Mouse (Mus musculus) midbrain, embryonic 16.5 days (tissue): ENCODE results near the gene Tmco4. TPM values are rescaled to one million over a fixed set of nuclear protein-coding genes. Genes with fewer than 3 reads are reported as not detected.

Experiments
- ATAC-seq: fragments of 200-750 bp; cut with Nextera tagmentation; 2 replicates; pipeline ENCODE4 v1.8.0; 2017; ENCODE audit warnings: moderate TSS enrichment
- H3K27ac ChIP-seq: fragments of 300-500 bp; sonication (generic); 2 replicates; pipeline ENCODE4 v1.5.1; 2014; ENCODE audit warnings: mild to moderate bottlenecking, low read length, mixed read lengths
- H3K27me3 ChIP-seq: fragments of 300-500 bp; sonication (generic); 2 replicates; pipeline ENCODE4 v1.6.1; 2014; ENCODE audit warnings: low read depth, low read length, mixed read lengths; ENCODE audit not compliant: control insufficient read depth, insufficient read depth
- H3K36me3 ChIP-seq: fragments of 300-500 bp; sonication (generic); 2 replicates; pipeline ENCODE4 v1.6.1; 2014; ENCODE audit warnings: mild to moderate bottlenecking, low read length, moderate library complexity, mixed read lengths; ENCODE audit not compliant: control insufficient read depth, insufficient read depth
- H3K4me1 ChIP-seq: fragments of 300-500 bp; sonication (generic); 2 replicates; pipeline ENCODE4 v1.6.1; 2014; ENCODE audit warnings: mild to moderate bottlenecking, low read length, mixed read lengths; ENCODE audit not compliant: control insufficient read depth, insufficient read depth
- H3K4me2 ChIP-seq: fragments of 300-500 bp; sonication (generic); 2 replicates; pipeline ENCODE4 v1.6.1; 2014; ENCODE audit warnings: mild to moderate bottlenecking, low read length, mixed read lengths
- H3K4me3 ChIP-seq: fragments of 300-500 bp; sonication (generic); 2 replicates; pipeline ENCODE4 v1.5.1; 2014; ENCODE audit warnings: low read depth, mild to moderate bottlenecking, low read length, moderate library complexity, mixed read lengths
- H3K9ac ChIP-seq: fragments of 300-500 bp; sonication (generic); 2 replicates; pipeline ENCODE4 v1.6.1; 2014; ENCODE audit warnings: low read depth, low read length, mixed read lengths
- H3K9me3 ChIP-seq: fragments of 300-500 bp; sonication (generic); replicated peaks from 2 replicates; pipeline ENCODE4 v1.6.1; 2014; ENCODE audit warnings: mild to moderate bottlenecking, low read length, mixed read lengths; ENCODE audit not compliant: control insufficient read depth, poor library complexity, severe bottlenecking
- WGBS: fragments of 180-500 bp; shearing (Covaris S2); extraction: QIAGEN DNeasy Blood & Tissue Kit; methylation state at CpG from one replicate; pipeline ENCODE4 v1.1.7; 2014; 5-methylcytosine and 5-hydroxymethylcytosine counted together
- polyA plus RNA-seq: library from polyadenylated mRNA; unstranded; fragments of >200 nt; fragmentation: Nextera tagmentation; extraction: Ambion mirVana; gene quantifications from 2 replicates; pipeline ENCODE4 v1.2.1, GENCODE M21; 2015

Tmco4 gene
- 0.62 and 0.84 TPM in 2 replicates for polyA plus RNA-seq

GRCm38 (mm10) chr4:138972827-138973718, at the start of gene Tmco4:
Gene Tmco4, plus strand, starts transcription at chr4:138972888.
- Histone ChIP-seq H3K4me2 (peak within 1 kb of the TSS; percentile 60), H3K4me3 (peak within 1 kb of the TSS; percentile 38), H3K4me1 (peaks cover 6% of the 10 kb centered on the region; the same call in 1 of the 2 replicates), H3K9me3 (no peaks in the 10 kb centered on the region), H3K36me3 (no peaks in the 10 kb centered on the region), H3K27me3 (no peaks in the 10 kb centered on the region), H3K27ac (no peak within 1 kb of the TSS), H3K9ac (peak within 1 kb of the TSS; percentile 65)
- 1% methylated on average over 53 of the region's 60 CpGs for WGBS
- peak; percentile 48; the same call in 1 of the 2 replicates for ATAC-seq

GRCm38 (mm10) chr4:138925561-138925960, 47.1 kb upstream of the Tmco4 start:
- no peak for ATAC-seq
- WGBS, result 66% methylated on average over 2 of the region's 2 CpGs
- H3K9ac ChIP-seq, result no peak overlapping the region
- H3K36me3 ChIP-seq, result no peaks in the 10 kb centered on the region
- H3K4me3 ChIP-seq, result no peak overlapping the region
- H3K4me1 ChIP-seq, result peaks cover 9% of the 10 kb centered on the region
- H3K4me2 ChIP-seq, result no peak overlapping the region
- H3K27me3 ChIP-seq, result no peaks in the 10 kb centered on the region
- no peaks in the 10 kb centered on the region for H3K9me3 ChIP-seq
- no peak overlapping the region for H3K27ac ChIP-seq

GRCm38 (mm10) chr4:138933862-138934261, 38.8 kb upstream of the Tmco4 start:
- Histone ChIP-seq H3K4me1 (no peaks in the 10 kb centered on the region), H3K9me3 (no peaks in the 10 kb centered on the region), H3K27ac (no peak overlapping the region), H3K9ac (no peak overlapping the region), H3K27me3 (no peaks in the 10 kb centered on the region), H3K4me3 (no peak overlapping the region), H3K4me2 (no peak overlapping the region), H3K36me3 (no peaks in the 10 kb centered on the region)
- 84% methylated on average over 3 of the region's 3 CpGs for WGBS
- no peak for ATAC-seq

GRCm38 (mm10) chr4:138934456-138935145, 38.1 kb upstream of the Tmco4 start:
- Histone ChIP-seq H3K9ac (no peak overlapping the region), H3K4me1 (no peaks in the 10 kb centered on the region), H3K9me3 (no peaks in the 10 kb centered on the region), H3K27me3 (no peaks in the 10 kb centered on the region), H3K4me3 (no peak overlapping the region), H3K4me2 (no peak overlapping the region), H3K36me3 (no peaks in the 10 kb centered on the region), H3K27ac (no peak overlapping the region)
- 86% methylated on average over 11 of the region's 11 CpGs for WGBS
- no peak for ATAC-seq

GRCm38 (mm10) chr4:138938495-138939269, 34.0 kb upstream of the Tmco4 start:
- no peak for ATAC-seq
- Histone ChIP-seq H3K4me3 (no peak overlapping the region), H3K9ac (no peak overlapping the region), H3K4me1 (no peaks in the 10 kb centered on the region), H3K27ac (no peak overlapping the region), H3K4me2 (no peak overlapping the region), H3K9me3 (no peaks in the 10 kb centered on the region), H3K36me3 (no peaks in the 10 kb centered on the region), H3K27me3 (no peaks in the 10 kb centered on the region)
- 83% methylated on average over 10 of the region's 10 CpGs for WGBS

GRCm38 (mm10) chr4:138939481-138939880, 33.2 kb upstream of the Tmco4 start:
- Histone ChIP-seq H3K9ac (no peak overlapping the region), H3K4me1 (no peaks in the 10 kb centered on the region), H3K9me3 (no peaks in the 10 kb centered on the region), H3K4me2 (no peak overlapping the region), H3K27ac (no peak overlapping the region), H3K36me3 (no peaks in the 10 kb centered on the region), H3K4me3 (no peak overlapping the region), H3K27me3 (no peaks in the 10 kb centered on the region)
- no peak for ATAC-seq
- 50% methylated on average over 4 of the region's 4 CpGs for WGBS

- ATAC-seq, result no peak
- Histone ChIP-seq H3K4me3 (no peak overlapping the region), H3K27me3 (no peaks in the 10 kb centered on the region), H3K4me1 (no peaks in the 10 kb centered on the region), H3K4me2 (no peak overlapping the region), H3K9me3 (no peaks in the 10 kb centered on the region), H3K27ac (no peak overlapping the region), H3K36me3 (no peaks in the 10 kb centered on the region), H3K9ac (no peak overlapping the region)
- 33% methylated on average over 7 of the region's 7 CpGs for WGBS
Measured at GRCm38 (mm10) chr4:138941401-138941800, 31.3 kb upstream of the Tmco4 start.

- no peak for ATAC-seq
- H3K9ac ChIP-seq, result no peak overlapping the region
- no peaks in the 10 kb centered on the region for H3K36me3 ChIP-seq
- H3K27ac ChIP-seq, result no peak overlapping the region
- 65% methylated on average over 6 of the region's 6 CpGs for WGBS
- H3K4me1 ChIP-seq, result no peaks in the 10 kb centered on the region
- no peak overlapping the region for H3K4me3 ChIP-seq
- no peaks in the 10 kb centered on the region for H3K9me3 ChIP-seq
- no peaks in the 10 kb centered on the region for H3K27me3 ChIP-seq
- no peak overlapping the region for H3K4me2 ChIP-seq
Measured at GRCm38 (mm10) chr4:138941966-138942365, 30.7 kb upstream of the Tmco4 start.
